Mouse (Mus musculus) lung, adult 2 months (tissue): Measurements from ENCODE around the gene Hand1.

Experiments used
- CTCF ChIP-seq: fragments of 200-500 bp; IDR thresholded peaks from 2 replicates; pipeline ENCODE4 v1.5.1; 2011; ENCODE audit warnings: mild to moderate bottlenecking, low read length, control low read depth; ENCODE audit not compliant: insufficient read depth
- POLR2A ChIP-seq: fragments of 200-500 bp; IDR thresholded peaks from 2 replicates; pipeline ENCODE4 v1.6.1; 2011; ENCODE audit warnings: low read depth, mild to moderate bottlenecking, control low read depth, low read length, borderline replicate concordance; ENCODE audit errors: extremely low read depth

DNA sequence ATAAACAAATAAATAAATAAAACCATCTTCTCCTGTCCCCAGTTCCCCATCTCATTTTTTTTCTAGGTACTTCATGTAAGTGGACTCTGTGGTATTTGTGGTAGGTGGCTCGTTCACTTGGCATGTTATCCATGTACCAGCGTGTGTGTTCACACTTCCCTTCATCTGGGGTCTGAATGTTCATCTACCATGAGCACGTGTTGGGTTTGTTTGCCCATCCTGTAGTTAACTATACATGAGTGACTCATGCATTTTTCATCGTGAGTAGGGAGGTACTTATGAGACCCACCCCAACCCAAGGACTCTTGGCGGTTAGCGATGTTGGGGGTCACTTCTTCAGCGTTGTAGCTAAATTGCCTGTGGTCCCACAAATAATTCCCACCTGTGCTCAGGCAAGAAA lies 29.5 kb upstream of the Hand1 start:
- TF ChIP-seq CTCF (no peak), POLR2A (no peak)
